Mouse (Mus musculus) myocyte (in vitro differentiated cells): ENCODE results near the gene Plk3.

Experiments used
- CEBPB ChIP-seq: IDR thresholded peaks from 2 replicates; pipeline ENCODE4 v1.6.1; 2011; ENCODE audit warnings: mild to moderate bottlenecking, moderate library complexity; ENCODE audit not compliant: poor library complexity, insufficient read depth, severe bottlenecking
- E2F4 ChIP-seq: IDR thresholded peaks from one replicate; pipeline ENCODE4 v1.6.1; 2011; ENCODE audit warnings: mild to moderate bottlenecking, control low read depth, moderate library complexity; ENCODE audit not compliant: insufficient read depth
- MAX ChIP-seq: IDR thresholded peaks from one replicate; pipeline ENCODE4 v1.6.1; 2011; ENCODE audit warnings: low read depth, mild to moderate bottlenecking, control low read depth
- POLR2A ChIP-seq: IDR thresholded peaks from one replicate; pipeline ENCODE4 v1.6.1; 2011; ENCODE audit warnings: low read depth, mild to moderate bottlenecking, control low read depth, moderate library complexity; ENCODE audit not compliant: insufficient read length
- POLR2AphosphoS2 ChIP-seq: IDR thresholded peaks from one replicate; pipeline ENCODE4 v1.6.1; 2011; ENCODE audit warnings: low read depth, control low read depth; ENCODE audit not compliant: insufficient read length
- TCF12 ChIP-seq: IDR thresholded peaks from one replicate; pipeline ENCODE4 v1.6.1; 2011; ENCODE audit warnings: mild to moderate bottlenecking, control low read depth; ENCODE audit not compliant: poor library complexity, insufficient read depth, severe bottlenecking
- TCF3 ChIP-seq: IDR thresholded peaks from one replicate; pipeline ENCODE4 v1.6.1; 2011; ENCODE audit warnings: low read depth, control low read depth; ENCODE audit not compliant: insufficient read length
- USF1 ChIP-seq: IDR thresholded peaks from one replicate; pipeline ENCODE4 v1.6.1; 2011; ENCODE audit warnings: low read depth, mild to moderate bottlenecking, control low read depth, moderate library complexity

- TF ChIP-seq TCF12 (no peak), TCF3 (no peak), MAX (no peak), POLR2A (no peak), USF1 (no peak), CEBPB (no peak), POLR2AphosphoS2 (no peak), E2F4 (no peak)
Measured at GRCm38 (mm10) chr4:117169936-117170335, 36.2 kb upstream of the Plk3 start.
